Mouse (Mus musculus): ENCODE results near the gene Eif3k.

Gene Eif3k

DNA sequence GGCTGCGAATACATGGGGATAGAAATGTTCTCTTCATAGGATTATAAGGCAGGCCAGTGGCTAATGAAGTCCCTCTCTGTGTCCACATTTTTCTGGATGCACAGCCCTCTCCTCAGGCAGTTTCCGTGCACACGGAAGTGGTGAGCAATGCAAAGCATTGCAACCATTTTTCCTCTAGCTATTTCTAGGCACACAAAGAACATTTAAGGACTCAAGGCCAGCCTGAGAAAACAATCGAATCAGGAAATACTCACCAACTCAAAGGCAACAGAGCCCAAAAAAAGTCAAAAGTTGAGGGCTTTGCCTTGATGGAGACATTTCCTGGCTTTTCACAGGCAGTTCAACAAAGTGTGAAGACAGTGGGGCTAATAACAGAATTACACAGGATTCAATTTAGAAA is 40.5 kb downstream of the Eif3k start:
- in situ Hi-C loops (cut with MboI, MseI) = no loop called here

DNA sequence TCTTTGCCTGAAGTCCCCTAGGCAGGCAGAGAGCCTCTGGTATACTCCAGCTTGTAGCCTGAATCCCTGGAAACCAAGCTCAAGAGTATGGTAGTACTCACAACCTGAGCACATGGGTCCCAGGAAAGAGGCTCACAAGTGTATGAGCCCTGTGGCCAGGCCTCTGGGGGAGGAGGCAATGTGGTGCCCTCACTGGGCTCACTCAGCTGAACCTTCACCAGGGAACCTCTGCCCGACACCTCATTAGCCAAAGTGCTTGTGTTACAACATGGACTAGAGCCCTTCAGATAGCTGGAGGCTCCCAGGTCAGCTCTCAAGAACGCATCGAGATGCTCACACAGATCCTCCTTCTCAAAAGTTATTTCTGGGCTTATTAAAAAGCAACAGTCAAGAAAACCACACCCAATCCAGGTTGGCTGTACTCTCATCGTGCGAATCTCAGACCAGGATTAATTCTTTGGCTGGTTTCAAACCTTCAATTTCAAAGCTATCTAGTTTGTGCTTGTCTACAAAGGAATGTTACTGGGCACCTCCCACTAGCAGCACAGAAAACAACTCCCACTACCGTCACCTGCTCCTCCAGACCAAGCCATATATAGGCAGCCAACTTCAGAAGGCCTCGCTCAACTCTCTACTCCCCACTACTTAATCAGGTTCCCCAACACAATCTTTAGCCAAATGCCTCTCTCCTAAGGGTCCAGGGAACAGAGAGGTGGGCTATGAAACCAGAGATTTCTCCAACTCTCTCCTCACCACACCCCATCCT is 42.1 kb downstream of the Eif3k start:
- in situ Hi-C loops (cut with MboI, MseI) = no loop called here

DNA sequence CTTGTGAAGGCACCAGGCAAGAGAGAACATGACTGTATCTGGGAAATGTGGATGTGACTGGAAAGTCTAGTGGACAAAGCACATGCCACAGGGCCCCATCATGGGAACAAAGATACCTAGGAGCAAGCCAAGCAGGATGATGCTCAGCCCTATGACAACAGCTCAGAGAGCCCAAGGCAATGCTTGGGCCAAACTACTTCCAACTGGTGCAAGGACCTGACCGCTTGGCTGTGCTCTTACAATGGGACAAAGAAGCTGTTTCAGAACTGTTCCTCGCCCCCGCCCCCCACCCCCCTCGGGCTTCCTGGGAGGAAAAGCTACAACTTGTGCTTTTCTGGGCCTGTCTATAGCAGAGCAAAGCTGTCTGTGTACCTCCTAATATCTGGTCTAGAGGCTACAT is 43.0 kb downstream of the Eif3k start:
- in situ Hi-C loops (cut with MboI, MseI) = no loop called here

DNA sequence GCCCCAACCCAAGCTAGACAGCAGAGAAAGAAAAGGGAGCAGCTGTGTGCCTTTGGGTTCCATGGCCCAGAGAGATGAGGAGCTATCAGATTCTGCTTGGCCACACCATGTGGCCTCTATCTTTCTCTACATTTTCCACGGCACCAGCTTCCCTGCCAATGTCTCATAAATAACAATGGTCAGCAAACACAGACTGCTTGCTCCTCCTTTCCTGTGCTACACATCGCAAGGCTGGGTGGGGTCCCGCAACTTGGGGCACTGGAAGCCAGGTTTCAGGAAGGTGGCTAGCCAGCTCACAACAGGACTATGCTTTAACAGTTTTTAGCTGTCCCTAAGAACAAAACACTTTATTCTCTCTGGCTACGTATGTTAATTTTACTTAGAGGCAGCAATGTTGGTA is 44.9 kb downstream of the Eif3k start:
- in situ Hi-C loops (cut with MboI, MseI) = no loop called here

DNA sequence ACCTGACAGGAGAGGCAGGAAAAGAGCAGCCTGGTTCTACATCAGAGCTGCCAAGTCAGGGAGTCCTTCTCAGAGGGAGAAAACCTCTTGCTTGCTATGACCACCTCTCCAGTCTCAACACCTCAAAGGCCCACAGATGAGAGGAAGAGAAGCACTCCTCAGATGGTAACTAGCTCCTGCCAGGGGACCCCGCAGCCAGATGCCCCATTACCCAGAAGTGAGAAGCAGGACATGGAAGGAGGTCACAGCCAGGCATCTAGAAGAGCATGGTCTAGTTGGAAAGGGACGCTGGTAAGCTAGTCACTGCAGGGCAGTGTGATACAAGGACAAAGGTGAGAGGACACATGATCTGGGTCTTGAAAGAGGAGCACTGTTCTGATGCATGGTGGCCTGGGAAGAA is 47.8 kb downstream of the Eif3k start:
- in situ Hi-C loops (cut with MboI, MseI) = no loop called here

DNA sequence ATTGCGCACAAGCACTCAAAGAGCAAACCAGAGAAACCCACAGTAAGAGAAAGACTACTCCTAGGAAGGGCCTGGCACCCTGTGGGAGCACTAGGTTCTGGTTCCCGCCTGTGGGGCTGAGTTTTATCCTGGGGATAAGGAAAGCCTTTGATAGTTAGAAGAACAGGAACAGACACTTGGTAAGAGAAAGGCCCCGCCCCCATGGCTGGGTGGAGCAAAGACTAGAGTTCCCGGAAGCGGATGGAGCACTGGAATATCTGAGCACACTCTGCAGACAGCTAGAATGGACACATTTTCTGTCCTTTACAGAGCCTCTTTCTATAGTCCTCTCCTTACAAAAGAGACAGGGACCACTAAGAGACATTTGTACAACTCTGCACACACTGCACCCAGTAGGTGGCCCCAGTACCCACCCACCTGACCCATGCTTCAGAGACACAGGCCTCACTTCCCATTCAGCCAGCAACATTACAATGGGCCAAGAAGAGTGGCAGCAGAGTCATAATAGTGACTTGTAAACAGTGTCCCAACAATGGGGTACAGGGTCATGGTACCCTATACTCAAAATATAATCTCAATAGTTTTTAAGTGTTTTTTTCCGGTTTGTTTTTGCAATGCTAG is 49.1 kb downstream of the Eif3k start:
- in situ Hi-C loops (cut with MboI, MseI) = no loop called here

DNA sequence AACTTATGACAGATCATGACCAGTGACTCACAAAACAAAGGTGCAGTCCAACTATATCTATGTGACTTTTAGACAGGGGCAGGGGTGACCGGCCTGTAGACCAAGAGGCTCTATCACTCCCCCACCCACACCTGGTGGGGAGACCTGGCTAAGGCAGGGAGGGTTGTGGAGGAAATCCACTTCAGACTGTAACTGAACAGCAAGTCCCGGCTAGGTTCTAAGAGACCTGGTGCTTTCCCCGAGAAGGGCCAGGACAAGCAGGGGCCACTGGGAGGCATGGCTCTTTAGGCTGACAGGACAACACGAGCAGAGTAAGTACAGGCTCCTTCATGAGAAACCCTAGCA is 50.0 kb downstream of the Eif3k start:
- in situ Hi-C loops (cut with MboI, MseI) = no loop called here

DNA sequence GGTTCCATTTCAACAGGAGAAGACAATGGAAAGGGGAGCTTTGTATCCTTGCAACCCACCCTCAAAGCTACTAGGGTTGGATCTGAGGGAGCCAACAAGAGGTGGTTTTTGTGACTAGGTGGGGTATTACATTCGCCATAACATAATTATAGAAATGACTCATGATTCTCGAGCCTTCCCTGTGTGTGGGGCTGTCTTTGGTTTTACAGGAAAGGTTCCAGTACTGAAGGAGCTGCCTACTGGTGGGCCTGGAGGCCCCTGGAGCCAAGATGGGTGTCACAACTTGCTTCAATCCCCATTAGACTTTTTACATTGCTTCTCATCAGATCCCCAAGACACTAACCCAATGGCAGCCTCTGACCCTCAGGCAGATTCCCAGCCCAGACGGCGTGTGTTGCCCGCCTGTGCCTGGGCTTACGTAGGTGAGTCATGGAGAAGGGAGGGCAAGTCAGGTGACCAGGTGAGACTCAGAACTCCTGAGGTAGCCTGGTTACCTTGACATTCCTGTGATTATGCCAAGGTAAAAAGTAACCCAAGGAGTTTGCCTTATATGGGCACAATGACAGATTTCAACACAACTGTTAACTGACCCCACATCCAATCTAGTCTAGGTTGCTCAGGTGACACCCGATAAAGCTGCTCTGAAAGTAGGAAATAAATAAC is 50.5 kb downstream of the Eif3k start:
- in situ Hi-C loops (cut with MboI, MseI) = no loop called here

DNA sequence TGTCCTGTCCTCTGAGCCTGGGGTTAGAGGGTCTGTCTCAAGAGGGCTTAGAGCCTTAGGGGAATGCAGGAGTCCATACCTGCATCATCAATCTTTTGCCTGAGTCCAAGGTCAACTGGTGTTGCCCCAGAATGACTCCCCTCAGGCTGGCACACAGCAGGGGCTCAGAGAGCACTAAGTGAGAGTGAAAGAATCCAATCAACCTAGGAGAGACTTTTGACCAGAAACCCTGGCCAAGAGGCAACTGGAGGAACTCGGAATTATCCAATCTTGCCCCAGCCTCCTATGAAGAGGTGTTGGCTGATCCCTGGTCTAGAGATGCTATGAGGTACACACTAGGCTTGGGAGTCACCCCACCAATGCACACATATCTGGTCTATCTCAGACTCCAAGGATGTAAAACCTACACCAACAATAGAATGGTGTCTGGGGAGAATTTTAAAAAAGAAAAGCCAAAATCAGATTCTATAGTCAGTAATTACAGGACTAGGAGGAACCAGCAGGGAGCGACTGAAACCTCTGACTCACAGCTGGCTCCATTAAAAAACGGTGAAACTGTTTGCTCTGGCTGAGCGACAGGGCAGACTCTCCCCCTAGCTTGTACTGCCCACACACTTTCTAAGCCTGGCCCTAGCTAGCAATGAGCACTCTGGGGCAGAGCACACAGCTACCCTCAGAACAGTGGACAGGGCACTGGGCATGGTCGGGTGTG is 51.2 kb downstream of the Eif3k start:
- in situ Hi-C loops (cut with MboI, MseI) = no loop called here

DNA sequence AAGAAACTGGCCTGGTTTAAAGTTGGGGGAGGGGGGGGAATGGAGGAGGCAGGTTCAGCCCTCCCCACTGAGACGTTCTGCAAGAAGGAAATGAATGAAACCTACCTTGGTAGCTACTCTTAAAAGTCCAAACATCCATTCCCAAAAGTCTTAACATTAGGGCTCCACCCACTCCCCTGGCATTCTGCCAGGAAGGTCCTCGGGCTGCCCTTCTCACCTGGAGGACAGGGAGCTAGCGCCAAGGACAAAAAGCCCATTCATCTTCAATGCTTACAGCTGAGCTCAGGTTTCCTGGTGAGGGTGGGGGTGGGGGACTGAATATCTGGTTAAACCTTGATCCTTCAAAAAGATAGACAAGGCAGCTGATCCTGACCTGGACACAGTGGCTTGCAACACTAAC is 52.3 kb downstream of the Eif3k start:
- in situ Hi-C loops (cut with MboI, MseI) = no loop called here

DNA sequence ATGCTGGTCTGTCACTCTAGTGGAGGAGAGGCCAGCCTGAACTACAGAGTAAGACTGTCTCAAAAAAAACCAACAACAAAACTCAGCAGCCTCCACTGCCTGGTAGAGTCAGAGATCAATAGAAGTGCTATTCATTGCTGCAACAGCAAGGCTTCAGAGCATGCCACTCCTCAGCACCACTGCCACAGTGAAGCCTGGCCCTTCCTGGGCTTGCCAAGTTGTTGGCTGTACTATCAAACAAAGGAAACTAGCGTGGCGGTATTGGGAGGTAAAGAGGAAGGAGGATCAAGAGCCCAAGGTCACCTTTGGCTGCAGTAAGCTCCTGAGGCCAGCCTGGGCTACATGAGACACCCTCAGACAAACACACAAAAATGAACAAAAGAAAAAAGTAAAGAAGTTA is 55.5 kb downstream of the Eif3k start:
- in situ Hi-C loops (cut with MboI, MseI) = no loop called here

DNA sequence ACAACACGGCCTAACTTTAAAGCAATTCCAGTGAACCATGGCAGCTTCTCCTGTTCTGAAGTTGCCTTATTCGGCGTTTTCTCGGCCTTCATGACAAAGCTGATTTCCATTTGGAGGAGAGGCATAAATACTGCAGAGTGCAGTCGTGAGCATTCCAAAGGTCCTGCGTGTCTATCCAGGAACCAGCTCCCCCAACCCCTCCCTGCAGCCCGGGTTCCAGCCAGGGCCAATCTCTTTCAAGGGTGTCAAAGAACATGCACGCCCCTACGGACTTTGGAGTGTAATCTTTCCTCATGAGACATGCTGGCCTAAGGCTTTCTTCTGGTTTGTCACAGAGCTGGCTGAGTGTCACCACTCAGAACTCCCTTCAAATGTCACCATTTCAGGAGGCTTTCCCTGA is 56.3 kb downstream of the Eif3k start:
- in situ Hi-C loops (cut with MboI, MseI) = no loop called here

DNA sequence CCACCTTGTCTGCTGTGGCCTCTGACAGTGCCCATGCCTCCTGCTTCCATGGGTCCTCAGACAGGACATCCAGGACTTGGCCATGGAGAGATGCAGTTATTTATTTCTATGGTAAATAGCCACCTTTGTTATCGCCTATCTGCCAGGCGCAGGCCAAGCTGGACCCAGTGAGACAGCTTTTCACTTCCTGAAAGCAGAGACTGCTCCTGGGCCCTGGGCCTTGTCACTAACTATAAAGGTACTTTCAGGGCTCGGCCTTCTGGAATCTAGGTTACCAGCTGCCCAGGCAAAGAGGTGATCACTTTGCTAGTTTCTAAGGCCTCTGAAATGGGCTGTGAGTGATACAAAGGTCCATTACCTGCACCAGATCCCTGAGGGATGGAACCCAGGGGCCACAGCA is 56.9 kb downstream of the Eif3k start:
- in situ Hi-C loops (cut with MboI, MseI) = no loop called here

DNA sequence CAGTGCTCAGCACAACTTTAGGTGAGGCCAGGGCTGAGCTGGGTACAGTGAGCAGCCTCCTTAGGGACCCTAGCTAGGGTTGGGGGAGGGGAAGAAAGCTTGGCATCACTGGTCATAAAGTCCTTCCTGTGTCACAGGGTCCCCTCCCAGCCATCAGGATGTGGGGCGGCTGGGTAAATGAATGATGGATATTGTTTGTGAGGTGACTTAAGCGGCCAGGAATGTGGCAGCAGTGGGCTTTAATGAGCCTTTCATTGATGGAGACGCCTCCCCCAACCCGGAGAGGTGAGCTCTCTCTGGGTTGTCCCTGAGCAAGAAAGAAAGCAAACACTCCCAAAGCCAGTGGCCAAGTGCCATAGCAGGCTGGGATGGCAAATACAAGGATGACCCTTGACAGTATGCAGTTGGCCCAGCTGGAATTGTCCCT is 57.8 kb downstream of the Eif3k start:
- in situ Hi-C loops (cut with MboI, MseI) = no loop called here

DNA sequence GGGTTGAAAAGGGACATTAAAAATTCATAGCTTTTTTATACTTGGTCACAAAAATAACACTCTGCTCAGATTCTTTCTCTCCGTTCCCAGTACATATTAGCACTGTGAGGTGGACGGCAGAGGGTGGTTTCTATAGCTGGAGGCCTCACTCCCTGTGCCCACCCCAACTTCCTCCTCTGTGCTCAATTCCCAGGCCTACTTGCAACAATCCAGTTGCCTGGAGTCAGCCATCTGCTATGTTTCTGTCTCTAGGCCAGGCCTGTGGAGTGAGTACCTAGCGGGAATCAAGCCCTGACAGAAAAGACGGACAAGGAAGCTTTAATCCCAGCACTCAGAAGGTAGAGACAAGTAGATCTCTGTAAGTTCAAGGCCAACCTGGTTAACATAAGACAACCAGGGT is 59.1 kb downstream of the Eif3k start:
- in situ Hi-C loops (cut with MboI, MseI) = no loop called here

DNA sequence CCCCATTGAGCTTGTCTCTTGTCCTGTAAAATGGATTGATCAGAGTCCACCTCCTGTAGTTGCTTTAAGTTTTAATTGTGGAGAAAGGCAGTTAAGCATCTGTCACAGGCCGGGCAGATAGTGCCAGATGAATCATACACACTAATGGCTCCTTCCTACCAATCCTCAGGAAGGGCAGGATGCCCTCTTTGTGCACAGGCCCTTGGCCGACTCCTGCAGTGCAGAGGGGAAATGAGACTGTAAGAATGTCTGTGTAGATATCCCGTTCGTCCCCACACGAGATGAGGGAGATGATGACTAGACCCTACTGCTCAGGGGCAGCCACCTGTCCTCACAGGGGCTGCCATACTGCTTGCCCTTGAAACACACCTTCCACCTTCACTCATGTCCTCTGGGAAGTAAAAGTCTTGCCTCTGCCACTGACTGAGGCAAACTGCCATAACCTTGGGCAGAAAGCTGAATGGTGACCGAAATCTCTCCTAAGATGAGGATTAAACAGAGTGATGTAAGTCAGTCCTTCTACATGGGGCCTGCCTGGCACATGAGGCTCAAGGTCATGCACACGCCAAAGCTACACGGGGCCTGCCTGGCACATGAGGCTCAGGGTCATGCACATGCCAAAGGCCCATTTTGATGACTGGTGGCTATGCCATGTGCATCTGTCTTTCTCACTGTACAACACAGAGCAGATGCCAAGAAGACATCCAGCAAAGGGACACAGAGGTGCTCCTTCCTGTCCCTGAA is 59.8 kb downstream of the Eif3k start:
- in situ Hi-C loops (cut with MboI, MseI) = no loop called here
